Mouse (Mus musculus): ENCODE measurements around the gene Fam227b.

DNA sequence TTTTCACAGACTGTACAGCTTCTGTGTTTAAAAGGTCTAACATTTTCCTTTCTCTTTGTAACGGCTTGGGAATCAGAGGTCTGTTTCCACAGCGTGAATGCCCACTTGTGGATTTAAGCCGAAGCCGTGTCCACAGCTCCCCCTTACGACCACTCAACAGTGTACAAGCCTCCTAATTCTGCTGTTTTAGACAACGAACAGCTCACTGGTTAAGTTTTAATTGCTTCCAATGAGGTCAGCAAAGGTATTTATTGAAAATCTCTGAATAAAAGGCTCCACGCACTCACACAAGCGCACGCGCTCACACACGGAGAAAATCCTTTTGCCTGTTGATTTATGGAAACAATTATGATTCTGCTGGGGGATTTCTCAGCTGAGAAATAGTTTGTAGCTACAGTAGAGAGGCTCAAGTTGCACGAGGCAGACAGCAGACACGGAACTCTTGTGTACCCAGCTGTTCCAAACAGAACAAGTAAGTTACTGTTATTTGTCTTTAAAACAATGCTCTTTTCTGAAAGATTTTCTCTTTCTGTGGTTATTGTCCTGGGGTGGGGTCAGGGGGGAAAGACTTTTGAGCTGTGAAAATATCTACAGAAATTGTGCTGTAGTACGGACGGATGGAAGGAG is 117.3 kb downstream of the Fam227b start, which contains the start of gene Fgf7:
- TF ChIP-seq CTCF (conservative IDR thresholded peaks at IDR 0.05; ENCODE audit: low read length) (no peak), NANOG (IDR thresholded peaks at IDR 0.05; ENCODE audit: borderline replicate concordance, low read length) (no peak), POU5F1 (IDR thresholded peaks at IDR 0.05; ENCODE audit: borderline replicate concordance, low read length) (no peak)
